Mouse (Mus musculus) G1E (cell line): ENCODE data around the gene Gpr15.

Source experiments
- CTCF ChIP-seq: IDR thresholded peaks from 2 replicates; pipeline ENCODE4 v1.5.1; 2012; ENCODE audit warnings: low read depth, low read length, inconsistent platforms, mixed read lengths
- GATA1 ChIP-seq: IDR thresholded peaks from 2 replicates; pipeline ENCODE4 v1.6.1; 2012; ENCODE audit warnings: borderline replicate concordance, low read length, inconsistent platforms, mixed read lengths
- GATA2 ChIP-seq: IDR thresholded peaks from 2 replicates; pipeline ENCODE4 v1.6.1; 2012; ENCODE audit warnings: low read depth, low read length, inconsistent platforms, borderline replicate concordance
- POLR2AphosphoS5 ChIP-seq: IDR thresholded peaks from 2 replicates; pipeline ENCODE4 v1.6.1; 2012; ENCODE audit warnings: low read depth, low read length, inconsistent platforms; ENCODE audit not compliant: insufficient replicate concordance
- TAL1 ChIP-seq: conservative IDR thresholded peaks from 2 replicates; pipeline ENCODE4 v1.6.1; 2012; ENCODE audit warnings: low read depth, low read length, inconsistent platforms, mixed read lengths

DNA sequence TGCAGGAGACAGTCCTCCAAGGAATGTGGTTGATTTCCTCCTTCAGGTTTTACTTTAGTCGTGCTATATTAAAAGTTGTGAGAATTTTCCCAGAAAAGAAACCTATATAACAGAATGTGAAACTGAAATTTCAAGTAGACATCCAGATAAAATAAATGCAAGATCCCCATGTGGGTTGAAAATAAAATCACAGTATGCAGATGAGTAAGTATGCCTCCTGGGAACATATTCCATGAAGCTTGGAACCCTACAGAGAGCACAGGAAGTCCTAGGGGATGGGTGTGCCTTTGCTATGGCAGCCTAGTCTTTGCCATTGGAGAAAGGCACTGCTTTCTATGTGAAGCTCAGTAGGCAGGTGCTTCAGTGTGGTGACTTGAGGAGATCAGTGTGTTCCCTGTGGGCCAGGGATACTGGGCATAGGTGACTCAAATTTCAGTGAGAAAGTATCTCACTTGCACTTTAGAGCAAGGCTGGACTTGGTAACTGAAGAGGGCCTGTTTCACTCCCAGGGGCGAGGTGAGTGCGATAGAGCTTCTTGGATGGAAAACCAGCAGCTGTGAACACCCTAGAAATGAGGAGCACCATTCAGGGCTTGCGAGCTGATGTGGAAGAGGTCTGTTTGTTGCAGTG is 11.5 kb downstream of the Gpr15 start:
- TF ChIP-seq CTCF (no peak), GATA2 (no peak), GATA1 (no peak), POLR2AphosphoS5 (no peak), TAL1 (no peak)
